Mouse (Mus musculus) lung, postnatal 10 days (tissue): ENCODE measurements around the gene Arid1b.
A peak's percentile ranks its signal among the peaks of the same experiment; 100 is the strongest.

Experiments used
- DNase-seq: peaks from one replicate; pipeline ENCODE4 v3.0.0; 2021

Arid1b gene

DNA sequence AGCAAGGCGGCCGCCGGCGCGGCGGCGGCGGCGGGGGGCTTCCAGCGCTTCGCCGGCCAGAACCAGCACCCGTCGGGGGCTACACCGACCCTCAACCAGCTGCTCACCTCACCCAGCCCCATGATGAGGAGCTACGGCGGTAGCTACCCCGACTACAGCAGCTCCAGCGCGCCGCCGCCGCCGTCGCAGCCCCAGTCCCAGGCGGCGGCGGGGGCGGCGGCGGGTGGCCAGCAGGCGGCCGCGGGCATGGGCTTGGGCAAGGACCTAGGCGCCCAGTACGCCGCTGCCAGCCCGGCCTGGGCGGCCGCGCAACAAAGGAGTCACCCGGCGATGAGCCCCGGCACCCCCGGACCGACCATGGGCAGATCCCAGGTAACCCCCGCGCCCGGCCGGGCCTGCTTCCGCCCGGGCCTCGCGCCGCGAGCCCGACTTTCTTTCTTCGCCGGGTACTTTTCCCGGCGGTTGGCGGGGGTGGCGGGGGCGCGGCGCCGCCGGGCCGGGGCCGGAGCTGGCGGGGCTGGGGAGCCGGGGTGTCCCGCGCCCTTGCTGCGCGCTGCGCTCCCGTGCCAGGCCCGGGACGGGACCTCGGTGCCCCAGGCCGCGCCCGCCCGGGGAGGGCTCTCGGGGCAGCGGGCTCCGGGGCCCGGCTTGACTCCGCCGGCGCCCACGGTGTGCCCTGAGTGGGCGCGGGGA, 2.1 kb downstream of the Arid1b start:
- DNase-seq: peak; percentile 65

DNA sequence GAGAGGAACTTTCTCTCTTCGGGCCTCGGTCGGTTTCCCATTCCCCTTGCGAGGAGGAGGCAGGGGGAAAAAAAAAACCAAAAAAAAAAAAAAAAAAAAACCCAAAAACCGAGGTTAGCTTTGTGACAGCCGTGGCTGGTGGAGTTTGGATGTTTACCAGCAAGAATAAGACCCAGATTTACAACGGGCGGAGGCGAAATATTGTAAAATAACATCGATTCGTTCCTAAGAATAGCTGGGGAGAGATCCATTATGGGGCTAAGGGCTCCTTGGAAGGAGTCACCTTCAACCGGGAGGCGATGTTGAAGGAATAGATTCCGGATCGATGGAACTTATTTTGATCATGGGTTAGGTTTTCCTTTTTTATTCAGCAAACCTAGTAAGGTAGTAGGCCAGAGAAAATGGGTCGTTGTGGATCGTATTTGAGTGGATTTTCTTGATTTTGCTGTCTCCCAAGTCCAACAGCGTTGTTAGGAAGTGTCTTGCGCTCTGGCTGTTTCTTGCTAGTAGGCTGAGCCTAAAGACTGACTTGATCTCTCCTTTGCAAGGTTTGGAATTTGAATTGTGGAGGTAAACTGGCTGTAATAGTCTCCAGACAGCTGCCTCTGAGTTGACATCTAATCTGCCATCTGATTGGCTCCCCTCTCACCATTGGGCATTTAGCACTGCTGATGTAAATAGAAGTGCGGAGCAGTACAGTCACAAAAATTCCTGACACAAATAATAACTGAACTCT, 2.9 kb downstream of the Arid1b start:
- DNase-seq: peak; percentile 49

DNA sequence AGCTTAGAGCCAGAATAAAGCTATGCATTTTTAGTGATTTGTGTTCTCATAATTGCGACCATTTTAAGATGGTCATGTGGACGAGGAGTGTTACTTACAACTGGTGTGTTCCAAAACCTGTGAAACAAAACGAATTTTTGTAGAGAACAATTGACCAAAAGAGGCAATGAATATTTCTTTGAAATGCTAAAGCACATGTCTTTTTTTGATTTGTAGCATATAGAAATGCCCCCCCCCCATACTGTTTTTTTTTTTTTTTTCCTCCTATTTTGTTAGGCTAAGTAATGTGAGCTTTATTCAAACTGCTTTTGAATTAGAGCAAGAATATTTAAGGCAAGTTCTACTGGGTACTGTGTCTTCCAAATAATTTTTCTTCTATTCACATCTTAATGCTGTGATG, 3.8 kb downstream of the Arid1b start:
- DNase-seq: no peak

DNA sequence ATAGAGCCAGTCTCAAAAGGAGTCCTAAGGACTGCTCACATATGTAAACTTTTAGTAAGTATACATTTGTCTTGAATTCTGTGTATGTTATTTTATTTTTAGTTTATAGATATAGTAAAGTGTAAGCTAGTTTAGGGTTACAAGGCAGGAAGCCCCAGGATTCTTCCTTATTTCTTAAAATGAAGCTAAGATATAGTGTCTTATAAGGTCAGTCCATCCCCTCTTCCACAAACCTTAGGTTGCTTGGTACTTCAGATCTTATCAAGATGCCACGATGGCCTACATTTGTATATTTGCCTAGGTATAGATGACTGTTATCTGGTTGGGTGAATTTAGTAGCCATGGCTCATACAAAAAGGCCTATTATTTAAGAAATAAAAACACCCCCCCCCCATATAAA, 5.1 kb downstream of the Arid1b start:
- no peak for DNase-seq

DNA sequence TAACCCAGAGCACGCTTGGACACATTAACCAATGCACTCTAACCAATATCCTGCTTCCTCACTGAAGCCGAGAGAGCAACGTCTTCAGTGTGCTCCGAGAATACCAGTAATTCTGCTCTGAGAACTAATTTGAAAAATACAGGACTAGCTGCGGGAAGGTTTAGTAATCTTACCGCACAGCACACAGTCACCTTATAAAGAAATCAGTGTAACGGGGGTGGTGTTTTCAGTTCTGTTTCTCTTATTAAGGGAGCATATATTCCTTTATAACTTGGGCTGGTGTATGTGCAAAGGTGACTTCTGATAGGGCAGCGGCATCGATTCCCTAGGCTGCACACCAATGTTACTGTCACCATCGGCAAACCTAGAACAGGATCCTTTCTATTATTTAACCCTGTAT, 5.9 kb downstream of the Arid1b start:
- DNase-seq: no peak

DNA sequence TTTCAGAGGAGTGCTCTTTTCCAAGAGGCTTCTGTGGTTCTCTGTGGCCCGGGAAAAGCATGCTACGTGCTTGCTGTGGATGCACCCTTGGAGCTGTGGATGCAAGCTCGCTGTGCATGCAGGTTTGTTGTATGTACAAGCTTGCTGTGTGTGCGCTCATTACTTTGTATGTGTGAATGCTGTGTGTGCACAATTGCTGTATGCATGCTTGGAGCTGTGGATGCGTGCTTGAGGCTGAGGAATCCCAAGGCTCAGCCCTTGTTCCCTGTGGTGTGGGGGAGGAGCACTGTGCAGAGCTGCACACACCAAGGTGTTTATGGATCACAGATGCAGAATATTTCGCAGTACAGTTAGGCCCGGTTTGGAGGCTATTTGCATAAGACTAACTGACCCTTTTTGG, 6.7 kb downstream of the Arid1b start:
- DNase-seq: no peak

DNA sequence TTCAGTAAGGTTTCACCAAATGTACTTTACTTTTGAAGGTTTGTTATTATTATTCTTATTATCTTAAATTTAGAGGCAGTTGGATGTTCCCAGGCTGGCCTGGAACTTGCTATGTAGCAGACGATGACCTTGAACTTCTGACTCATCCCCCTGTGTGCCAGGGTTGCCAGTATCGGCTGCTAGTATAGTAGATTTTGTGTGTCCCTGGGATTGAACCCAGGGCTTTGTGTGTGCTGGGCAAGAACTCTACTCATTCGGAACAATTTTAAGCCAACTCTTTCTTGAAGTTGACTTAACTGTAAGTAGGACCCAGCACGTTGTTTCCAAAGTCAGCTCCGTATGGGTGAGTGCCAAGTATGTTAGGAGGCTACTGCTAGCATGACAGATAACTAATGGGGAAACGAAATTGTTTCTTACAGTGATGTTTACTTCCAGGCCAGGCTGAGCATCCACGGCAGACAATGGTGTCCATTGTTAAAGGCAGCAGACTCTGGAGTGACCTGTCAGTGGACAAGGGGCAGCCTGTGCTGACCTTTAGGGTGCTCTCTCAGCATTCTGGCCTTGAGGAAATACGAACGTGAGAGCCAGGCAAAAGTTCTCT, 7.5 kb downstream of the Arid1b start:
- DNase-seq: peak; percentile 62

DNA sequence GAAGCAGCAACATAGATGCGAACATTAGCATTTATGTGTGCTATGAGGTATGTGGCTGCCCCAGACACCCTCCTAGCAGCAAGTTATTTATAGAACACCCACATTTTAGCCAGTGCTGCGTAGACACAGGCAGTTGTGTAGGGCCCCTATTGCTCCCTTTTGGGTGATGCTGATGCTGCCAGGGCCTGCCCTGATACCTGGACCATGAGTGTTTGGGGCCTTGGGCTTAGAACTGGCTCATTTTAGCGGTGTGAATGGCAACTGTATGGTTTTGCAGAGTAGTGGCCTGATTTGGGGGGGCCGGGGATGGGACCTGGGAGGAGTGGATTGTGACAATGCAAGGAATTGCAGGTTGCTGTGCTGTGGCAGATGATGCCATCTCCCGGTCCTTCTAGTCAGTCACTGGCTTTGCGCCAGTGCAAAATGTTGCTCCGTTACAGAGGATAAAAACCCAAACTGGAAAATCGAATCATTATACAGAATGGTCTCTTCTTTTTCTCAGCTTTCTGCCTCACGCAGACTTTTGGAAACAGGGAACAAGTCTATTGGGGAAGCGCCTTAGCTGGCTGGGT, 8.9 kb downstream of the Arid1b start:
- DNase-seq: no peak

DNA sequence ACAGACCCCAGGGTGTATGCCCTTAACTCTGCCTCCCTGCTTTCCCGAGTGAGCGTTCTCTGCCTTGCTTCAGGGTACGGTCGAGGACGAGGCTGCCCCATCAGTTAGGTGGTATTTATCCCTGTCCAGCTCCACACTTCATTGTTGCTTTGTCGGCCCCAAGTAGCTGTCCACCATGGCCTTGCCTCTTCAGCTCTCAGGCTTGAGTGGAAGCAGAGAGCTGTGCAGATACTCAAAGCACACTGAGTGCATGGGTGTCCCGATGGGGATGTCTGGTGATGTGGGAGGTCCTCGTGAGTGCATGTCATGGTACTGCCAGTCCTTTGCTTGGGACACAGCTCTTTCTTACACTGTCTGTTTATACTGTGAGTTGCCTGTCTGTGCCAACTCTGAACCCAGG, 10.1 kb downstream of the Arid1b start:
- peak; percentile 27 for DNase-seq

DNA sequence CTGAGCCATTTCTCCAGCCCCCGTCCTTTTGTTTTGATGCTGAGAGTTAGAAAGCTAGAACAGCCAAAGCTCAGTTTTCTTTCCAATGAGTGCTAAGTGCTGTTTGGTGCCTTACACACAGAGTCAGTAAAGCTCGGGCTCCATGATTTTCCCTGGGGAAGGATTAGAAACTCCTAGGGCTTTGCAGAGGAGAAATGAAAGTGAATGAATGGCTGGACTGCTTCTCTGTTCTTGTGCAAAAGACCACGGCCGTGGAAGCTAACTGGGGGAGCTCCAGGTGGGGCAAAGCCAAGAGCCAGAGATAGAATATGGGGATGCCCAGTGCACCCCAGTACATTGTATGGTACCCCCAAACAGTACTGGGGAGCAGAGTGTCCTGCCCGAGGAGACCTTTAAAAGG, 10.6 kb downstream of the Arid1b start:
- no peak for DNase-seq

DNA sequence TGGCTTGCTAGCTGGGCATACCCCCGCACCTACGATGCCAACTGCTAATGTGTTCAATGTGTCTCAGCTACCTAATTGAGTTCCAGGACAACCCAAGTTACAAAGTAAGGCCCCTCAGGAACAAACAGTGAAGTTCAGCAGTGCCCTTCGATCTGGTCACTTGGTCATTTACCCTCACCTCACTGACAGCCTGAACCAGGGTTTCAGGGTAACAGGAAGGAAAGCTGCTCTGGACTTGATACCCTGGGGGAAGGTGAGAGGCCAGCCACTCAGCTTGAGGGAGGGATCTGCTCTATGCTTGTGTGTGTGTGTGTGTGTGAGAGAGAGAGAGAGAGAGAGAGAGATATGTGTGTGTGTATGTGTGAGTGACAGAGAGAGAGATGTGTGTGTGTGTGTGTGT, 11.2 kb downstream of the Arid1b start:
- DNase-seq: no peak

DNA sequence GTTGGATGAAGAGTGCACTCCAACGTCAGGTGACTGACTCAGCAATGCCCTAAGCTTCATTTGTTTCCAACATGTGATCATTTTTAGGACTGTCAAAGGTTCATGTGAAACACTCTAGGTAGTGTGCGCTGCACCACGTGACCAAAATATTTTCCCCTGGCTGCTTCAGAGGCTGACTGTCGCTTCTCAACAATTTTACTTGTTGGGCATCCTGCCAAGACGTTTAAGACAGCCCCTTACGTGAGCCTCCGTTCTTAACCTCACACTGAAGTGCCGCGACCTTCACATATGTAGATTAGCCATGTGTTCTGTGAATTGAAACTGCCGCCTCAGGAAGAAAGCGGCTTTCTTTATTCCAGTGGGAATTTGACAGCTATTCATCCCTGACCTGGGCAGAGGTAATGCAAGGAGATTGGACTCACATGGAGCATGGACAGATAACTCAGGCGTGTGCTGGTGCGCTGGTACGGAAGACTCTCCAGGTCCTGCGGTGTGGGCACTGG, 13.1 kb downstream of the Arid1b start:
- DNase-seq: peak; percentile 61

DNA sequence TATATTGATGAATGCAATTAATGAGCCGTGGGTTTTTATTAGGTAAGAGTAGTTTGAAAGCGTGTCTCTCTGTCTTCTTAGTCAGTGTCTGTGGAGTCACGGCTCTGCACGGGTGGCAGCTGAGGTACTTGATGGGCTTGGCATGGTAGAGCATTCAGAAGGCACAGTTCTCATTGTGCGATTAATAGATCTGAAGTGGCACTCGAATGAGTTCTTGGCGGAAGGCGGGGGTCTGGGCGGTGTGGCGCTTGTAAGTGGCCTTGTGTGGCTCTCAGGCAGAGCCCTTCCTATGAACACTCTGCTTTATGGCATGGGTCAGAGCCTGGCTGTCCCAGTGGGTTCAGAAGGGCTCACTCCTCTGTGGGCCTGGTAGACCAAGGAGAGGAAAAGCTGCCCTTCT, 14.1 kb downstream of the Arid1b start:
- peak; percentile 56 for DNase-seq

DNA sequence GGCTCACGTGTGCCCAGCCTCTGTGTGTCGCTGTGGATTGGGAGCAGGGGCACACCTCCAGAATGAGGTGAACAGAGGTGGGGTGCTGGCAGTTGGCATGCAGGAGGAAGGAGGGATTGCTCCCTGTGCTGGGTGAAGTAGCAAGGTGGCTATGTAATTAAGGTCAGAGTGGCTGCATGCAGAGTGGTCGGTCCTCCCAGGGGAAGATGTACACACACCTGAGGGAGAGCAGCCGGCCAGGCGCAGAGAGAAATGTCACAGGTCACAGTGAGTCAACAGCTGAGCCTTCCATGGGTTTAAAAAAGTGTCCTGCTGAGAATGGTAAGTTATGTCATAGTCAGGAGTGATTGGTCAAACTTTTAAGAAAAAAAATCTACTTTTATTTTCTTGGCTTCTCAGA, 14.6 kb downstream of the Arid1b start:
- DNase-seq: no peak

DNA sequence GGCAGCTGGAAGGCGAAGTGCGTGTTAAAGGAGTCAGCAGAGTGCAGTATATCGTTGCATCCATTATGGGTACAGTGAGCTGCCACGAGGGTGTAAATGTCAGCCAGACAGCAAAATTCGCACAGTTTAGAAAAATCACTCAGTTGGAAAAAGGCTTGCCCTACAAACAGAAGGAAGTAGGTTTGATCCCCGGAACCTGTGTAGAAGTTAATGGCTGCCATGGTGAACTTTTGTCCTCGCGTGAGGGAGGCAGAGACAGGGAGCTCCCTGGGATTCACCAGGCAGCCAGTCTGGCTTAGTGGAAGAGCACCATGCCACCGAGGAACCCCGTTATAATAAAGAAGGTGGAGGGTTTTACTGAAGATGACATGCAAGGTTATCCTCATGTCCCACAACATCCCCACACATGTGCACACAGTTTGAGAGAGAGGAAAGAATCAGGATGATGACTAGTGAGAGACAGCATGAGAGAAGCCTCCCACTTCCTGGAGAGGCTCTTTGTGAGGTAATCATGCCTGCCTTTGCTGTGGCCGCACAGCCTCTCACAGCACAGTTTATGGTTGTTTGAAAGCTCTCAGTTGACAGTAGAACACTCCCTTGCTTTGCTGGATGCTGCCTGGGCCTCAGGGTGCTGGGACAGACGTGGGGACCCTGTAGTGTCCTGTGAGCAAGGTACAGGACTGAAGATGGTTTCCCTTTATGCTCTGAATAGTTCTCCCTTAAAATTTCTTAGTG, 15.6 kb downstream of the Arid1b start:
- DNase-seq: no peak

DNA sequence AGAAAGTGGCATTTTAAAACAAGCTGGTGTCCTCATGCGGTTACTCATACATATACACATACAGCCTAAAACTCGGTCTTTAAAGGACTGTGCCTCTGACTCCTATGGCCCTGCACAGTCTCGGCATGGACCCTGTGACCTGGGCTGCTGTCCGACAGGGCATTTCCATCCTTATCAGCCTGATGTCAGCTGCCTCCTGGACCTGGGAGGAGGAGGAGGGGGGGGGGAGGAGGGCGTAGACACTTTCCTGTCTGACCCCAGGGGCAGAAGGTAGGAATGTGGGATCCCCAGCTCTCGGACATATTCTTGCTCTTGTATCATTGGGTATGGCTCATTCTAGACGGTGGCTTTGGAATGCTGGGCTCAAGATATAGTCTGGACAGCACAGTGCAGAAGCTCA, 16.6 kb downstream of the Arid1b start:
- no peak for DNase-seq

DNA sequence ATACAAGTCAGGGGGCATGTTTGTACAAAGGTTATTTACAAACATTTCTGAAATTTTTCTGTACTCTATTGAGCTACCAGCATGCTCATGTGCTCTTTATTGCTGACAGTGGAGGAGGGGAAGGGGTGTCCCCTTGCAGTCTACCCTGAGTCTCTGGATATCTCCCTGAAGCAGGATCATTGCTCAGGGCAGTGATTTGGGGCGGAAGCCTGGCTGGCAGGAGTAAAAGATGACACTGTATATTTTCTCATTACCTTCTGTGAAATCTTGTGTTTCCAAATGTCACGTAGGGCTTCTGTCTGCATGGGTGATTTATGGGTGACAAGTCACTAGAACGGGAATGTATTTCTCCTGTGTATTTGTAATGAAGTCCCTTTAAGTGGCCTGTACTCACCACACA, 18.0 kb downstream of the Arid1b start:
- no peak for DNase-seq

DNA sequence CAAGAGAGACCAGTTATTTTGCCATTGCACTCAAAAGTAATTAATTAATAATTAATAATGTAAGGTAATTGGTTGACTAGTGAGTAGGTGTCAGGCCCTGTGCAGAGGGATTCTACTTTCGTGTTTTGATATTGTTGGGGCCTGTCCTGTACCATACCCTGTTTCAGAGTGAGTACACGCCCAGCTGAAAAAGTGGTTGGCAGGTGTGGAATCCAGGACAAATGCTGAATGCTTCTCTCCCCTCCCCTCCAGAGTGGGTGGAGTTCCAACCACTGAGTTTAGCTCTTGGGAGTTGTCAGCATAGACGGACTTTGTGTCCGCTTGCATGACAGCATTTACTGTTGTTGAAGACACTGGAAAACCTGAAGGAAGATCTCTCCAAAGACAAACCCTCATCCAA, 18.4 kb downstream of the Arid1b start:
- DNase-seq: no peak

DNA sequence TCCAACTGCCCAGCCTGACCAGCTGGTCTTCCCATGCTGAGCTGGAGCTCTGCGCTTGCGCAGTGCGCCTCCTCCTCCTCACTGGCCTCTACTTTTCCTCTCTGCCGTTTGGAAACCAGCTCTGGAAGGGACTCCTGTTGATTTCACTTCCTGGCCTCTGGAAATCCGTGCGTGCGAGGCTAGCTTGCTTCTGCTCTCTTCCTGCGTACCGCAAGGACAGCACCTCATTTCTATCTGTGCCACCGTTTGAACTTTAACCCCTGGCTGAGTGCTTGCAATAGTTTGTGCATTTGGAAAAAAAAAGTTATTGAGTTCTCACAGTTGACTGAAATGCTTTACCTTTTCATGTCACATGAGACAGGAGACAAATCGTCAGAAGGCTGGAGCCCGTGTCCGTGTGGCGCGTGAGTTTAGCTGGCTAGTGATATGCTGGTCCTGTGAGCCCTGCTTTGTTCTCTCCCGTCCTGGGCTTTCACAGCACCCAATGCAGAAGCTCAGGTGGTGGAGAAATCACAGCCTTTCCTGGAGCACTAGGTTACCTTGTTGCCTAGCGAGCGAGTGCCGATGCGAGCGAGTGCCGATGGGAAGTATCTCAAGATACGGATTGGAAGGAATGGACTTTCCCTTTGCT, 20.3 kb downstream of the Arid1b start:
- no peak for DNase-seq

DNA sequence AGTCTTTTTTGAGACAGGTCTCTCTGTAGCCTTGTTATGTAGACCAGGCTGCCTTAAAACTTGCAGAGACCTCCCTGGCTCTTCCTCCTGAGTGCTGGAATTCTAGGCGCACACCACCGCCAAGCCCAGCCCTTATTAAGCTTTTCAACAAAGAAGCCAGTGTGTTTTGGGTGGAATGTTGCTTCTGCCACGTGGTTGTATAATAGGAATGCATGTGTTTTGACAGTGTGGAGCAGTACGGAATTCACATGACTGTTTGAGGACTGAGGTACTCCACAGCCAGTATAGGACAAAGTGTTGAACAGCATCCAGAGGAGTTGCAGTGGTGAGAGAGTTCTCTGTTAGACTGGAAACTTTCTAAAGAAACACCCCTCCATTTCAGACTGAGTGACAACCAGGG, 22.3 kb downstream of the Arid1b start:
- no peak for DNase-seq

DNA sequence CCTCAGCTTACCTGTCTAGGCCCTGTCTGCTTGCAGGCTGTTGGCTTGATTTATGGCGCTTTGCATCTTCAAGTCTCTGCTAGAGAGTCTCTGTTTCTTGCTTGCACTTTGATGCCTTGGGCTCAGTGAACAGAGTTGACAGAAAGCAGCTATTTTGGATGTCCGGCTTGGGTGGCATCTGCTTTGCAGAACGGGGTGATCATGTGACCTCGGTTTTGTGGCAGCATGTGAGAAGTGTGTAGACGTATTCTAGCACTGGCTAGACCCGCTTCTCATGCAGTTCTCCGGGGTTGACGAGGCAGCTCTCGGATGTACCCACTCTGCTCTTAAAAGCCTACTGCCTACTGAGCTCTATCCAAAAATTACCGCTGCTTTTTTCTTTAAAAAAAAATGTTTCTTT, 22.9 kb downstream of the Arid1b start:
- no peak for DNase-seq

DNA sequence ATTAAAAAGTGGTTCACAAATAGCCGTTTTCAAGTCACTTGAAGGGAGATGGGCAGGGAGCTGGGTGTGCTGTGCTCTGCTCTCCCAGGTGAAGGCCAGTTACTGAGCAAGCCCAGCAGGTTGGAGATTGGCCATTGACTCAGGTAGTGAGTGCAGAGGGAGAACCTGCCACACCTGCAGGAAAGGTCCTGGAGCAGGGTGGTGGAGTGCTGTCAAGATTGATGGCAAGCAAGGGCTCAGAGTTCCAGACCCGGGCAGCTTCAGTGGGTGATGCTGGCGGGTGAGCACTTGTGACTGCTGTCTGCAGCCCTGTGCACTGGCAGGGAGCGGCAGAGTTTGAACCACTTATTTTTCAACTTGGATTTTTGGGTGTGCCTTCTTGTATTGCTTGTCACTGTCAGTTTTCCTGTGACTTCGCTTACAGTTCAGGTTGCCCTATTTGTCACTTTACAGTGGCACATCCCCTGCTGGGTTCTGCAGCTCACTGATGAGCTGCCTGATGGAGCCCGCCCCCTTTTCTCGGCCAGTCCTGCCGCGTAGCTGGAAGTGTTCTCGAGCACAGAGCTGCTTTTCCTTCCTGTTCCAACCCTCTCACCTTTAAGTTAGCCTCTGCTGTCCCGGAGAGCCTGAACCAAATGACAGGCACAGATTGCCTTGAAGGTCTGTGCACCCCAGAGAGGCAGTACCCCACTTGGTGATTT, 27.3 kb downstream of the Arid1b start:
- no peak for DNase-seq
